Mouse (Mus musculus): ENCODE results near the gene Lrrfip1.

DNA sequence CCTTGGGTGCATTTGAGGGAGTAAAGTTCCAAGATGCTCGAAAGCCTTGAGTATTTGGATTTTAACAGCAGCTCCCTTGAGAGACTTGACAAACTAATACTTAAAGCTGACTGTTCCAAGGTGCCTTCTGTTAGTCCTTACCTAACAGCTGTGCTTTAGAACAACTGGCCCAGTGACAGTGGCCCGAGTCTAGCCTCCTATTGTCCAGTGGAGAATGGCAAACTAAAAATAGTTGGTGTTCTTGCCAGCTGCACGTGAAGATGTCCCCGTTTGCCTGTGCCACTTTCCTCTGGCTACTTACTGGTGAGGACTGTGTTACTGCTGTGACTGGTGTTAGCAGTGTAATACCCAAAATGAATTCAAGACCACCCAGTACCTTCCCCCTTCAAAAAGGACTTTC, 178.3 kb downstream of the Lrrfip1 start:
- TF ChIP-seq POLR2A (IDR thresholded peaks at IDR 0.05; ENCODE audit: borderline replicate concordance, insufficient read depth, low read length) (no peak), CTCF (IDR thresholded peaks at IDR 0.05; ENCODE audit: borderline replicate concordance, insufficient read depth, low read depth, low read length) (no peak)
